Mouse (Mus musculus) hindbrain, embryonic 13.5 days (tissue): ENCODE data around the gene Icam1. TPM values are rescaled to one million over a fixed set of nuclear protein-coding genes. Genes with fewer than 3 reads are reported as not detected.

ENCODE experiments used
- ATAC-seq: fragments of 200-750 bp; cut with Nextera tagmentation; 2 replicates; pipeline ENCODE4 v1.8.0; 2017; ENCODE audit warnings: moderate TSS enrichment; ENCODE audit not compliant: low FRiP score
- H3K27ac ChIP-seq: fragments of 300-500 bp; sonication (generic); 2 replicates; pipeline ENCODE4 v1.5.1; 2015; ENCODE audit warnings: inconsistent platforms, mild to moderate bottlenecking, moderate library complexity
- H3K27me3 ChIP-seq: fragments of 300-500 bp; sonication (generic); 2 replicates; pipeline ENCODE4 v1.6.1; 2015; ENCODE audit warnings: mild to moderate bottlenecking, inconsistent platforms
- H3K36me3 ChIP-seq: fragments of 300-500 bp; sonication (generic); 2 replicates; pipeline ENCODE4 v1.6.1; 2015; ENCODE audit warnings: mild to moderate bottlenecking, inconsistent platforms
- H3K4me1 ChIP-seq: fragments of 300-500 bp; sonication (generic); replicated peaks from 2 replicates; pipeline ENCODE4 v1.6.1; 2015; ENCODE audit warnings: inconsistent platforms
- H3K4me2 ChIP-seq: fragments of 300-500 bp; sonication (generic); 2 replicates; pipeline ENCODE4 v1.6.1; 2015; ENCODE audit warnings: inconsistent platforms, mild to moderate bottlenecking, moderate library complexity
- H3K4me3 ChIP-seq: fragments of 300-500 bp; sonication (generic); 2 replicates; pipeline ENCODE4 v1.5.1; 2015; ENCODE audit warnings: mild to moderate bottlenecking, inconsistent platforms
- H3K9ac ChIP-seq: fragments of 300-500 bp; sonication (generic); 2 replicates; pipeline ENCODE4 v1.6.1; 2015; ENCODE audit warnings: mild to moderate bottlenecking, inconsistent platforms
- H3K9me3 ChIP-seq: fragments of 300-500 bp; sonication (generic); 2 replicates; pipeline ENCODE4 v1.6.1; 2016; ENCODE audit warnings: inconsistent platforms
- WGBS: fragments of 180-500 bp; shearing (Covaris S2); methylation state at CpG from one replicate; pipeline ENCODE4 v1.1.7; 2015; 5-methylcytosine and 5-hydroxymethylcytosine counted together
- polyA plus RNA-seq: library from polyadenylated mRNA; unstranded; fragments of >200 nt; fragmentation: Nextera tagmentation; extraction: Ambion mirVana; gene quantifications from 2 replicates; pipeline ENCODE4 v1.2.1, GENCODE M21; 2015

The Icam1 gene
- polyA plus RNA-seq, 1 experiment from 2014 or later, result 3.4 TPM

DNA sequence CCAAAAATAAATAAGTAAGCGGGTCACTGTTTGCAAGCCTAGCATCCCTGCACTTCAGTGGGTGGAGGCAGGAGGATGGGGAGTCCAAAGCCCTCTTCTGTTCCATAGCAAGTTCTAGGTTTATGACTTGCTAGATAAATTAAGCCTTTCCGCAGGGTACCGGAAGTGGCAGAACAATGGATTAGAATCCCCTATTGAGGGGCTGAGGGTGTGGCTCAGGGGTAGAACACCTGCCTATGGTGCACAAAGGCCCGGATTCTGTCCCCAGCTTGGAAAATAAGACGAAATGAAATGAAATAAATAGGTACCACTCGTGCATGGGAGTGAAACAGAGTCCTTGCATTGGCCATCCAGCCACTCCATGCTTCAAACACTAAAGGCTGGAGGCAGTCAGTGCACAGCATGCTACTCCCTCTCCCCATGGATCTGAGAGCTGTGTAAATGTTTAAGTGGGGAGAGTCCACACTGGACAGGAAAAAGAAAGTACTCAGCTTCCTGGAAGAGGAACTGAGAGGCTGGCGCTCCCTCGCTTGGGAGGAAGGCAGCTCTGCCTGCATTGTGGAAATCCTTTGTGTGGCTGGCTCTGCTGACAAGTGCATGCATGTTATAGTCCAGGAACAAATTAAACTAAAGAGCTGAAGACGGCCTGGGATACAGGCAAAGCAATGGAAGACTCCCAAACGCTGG is 37.2 kb upstream of the Icam1 start:
- no peaks in the 10 kb centered on the region for H3K9me3 ChIP-seq

DNA sequence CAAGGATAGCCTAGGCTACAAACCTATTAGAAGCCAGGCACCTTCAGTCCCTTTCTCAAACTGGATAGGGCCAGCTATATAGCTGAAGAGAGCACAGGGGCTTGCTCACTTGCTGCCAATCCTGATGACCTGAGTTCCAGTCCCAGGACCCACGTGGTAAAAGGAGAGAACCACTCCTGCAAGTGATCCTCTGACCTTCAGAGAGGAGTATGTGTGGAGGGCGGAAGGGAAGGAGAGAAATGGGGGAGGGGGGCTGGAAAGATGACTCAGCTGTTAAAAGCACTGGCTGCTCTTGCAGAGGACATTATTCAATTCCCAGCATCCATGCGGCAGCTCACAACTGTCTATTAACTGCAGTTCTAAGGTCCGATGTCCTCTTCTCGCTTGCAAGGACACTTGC is 36.6 kb upstream of the Icam1 start:
- Histone ChIP-seq H3K36me3 (no peaks in the 10 kb centered on the region), H3K4me2 (no peak overlapping the region), H3K9me3 (no peaks in the 10 kb centered on the region), H3K9ac (no peak overlapping the region), H3K4me1 (peaks cover 22% of the 10 kb centered on the region), H3K27me3 (peaks cover 8% of the 10 kb centered on the region; the same call in 1 of the 2 replicates), H3K27ac (no peak overlapping the region), H3K4me3 (no peak overlapping the region)
- WGBS, result 69% methylated on average over 5 of the region's 5 CpGs
- ATAC-seq, result no peak

More for the DNA sequence above, 37.2 kb upstream of the Icam1 start:
- H3K4me2 ChIP-seq, result no peak overlapping the region
- H3K27me3 ChIP-seq, result peaks cover 8% of the 10 kb centered on the region; the same call in 1 of the 2 replicates
- no peaks in the 10 kb centered on the region for H3K36me3 ChIP-seq
- H3K9ac ChIP-seq, result no peak overlapping the region
- peaks cover 27% of the 10 kb centered on the region for H3K4me1 ChIP-seq
- WGBS, result 68% methylated on average over 10 of the region's 10 CpGs
- no peak overlapping the region for H3K4me3 ChIP-seq
- H3K27ac ChIP-seq, result no peak overlapping the region
- ATAC-seq, result no peak

DNA sequence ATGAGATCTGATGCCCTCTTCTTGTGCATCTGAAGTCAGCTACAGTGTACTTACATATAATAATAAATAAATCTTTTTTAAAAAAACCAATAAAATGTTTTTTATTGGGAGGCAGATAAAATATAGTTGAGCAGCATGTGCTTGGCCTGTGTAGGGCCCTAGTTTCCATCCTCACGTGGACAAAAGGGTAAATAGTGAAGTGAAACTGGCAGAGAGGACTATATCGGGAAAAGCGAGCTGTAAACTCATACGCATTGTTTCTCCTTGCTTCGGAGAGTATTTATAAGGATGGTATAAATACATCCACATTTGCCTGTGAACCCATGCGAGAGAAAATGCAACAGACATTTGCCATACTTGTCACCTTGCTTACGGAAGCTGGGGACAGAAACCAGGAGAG is 36.0 kb upstream of the Icam1 start:
- peaks cover 3% of the 10 kb centered on the region; the same call in 1 of the 2 replicates for H3K27me3 ChIP-seq
- H3K27ac ChIP-seq, result no peak overlapping the region
- H3K36me3 ChIP-seq, result no peaks in the 10 kb centered on the region
- H3K4me1 ChIP-seq, result peaks cover 17% of the 10 kb centered on the region
- H3K4me3 ChIP-seq, result no peak overlapping the region
- no peak overlapping the region for H3K4me2 ChIP-seq
- no peak for ATAC-seq
- H3K9ac ChIP-seq, result no peak overlapping the region
- 84% methylated on average over 7 of the region's 7 CpGs for WGBS
- H3K9me3 ChIP-seq, result no peaks in the 10 kb centered on the region

DNA sequence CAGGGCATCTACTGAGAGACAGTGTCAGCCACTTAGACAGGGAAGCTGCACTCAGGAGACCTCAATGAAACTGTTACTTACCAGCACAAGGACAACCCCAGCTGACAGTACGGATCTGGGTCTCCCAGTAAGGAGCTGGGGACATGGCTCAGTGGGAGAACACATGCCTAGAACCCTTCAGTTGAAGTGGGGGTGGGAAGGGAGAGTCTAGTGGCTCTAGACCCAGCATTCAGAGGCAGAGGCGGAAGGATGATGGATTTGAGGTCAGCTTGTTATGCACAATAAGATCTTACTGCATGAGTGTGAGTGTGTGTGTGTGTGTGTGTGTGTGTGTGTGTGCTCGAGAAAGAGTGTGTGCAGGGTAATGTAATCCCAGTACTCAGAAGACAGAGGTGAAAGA is 33.6 kb upstream of the Icam1 start:
- no peaks in the 10 kb centered on the region for H3K36me3 ChIP-seq
- H3K27ac ChIP-seq, result no peak overlapping the region
- H3K4me2 ChIP-seq, result no peak overlapping the region
- ATAC-seq, result no peak
- no peak overlapping the region for H3K9ac ChIP-seq
- no peaks in the 10 kb centered on the region for H3K27me3 ChIP-seq
- no peaks in the 10 kb centered on the region for H3K4me1 ChIP-seq
- H3K9me3 ChIP-seq, result no peaks in the 10 kb centered on the region
- no peak overlapping the region for H3K4me3 ChIP-seq
- WGBS, result 84% methylated on average over 3 of the region's 3 CpGs

DNA sequence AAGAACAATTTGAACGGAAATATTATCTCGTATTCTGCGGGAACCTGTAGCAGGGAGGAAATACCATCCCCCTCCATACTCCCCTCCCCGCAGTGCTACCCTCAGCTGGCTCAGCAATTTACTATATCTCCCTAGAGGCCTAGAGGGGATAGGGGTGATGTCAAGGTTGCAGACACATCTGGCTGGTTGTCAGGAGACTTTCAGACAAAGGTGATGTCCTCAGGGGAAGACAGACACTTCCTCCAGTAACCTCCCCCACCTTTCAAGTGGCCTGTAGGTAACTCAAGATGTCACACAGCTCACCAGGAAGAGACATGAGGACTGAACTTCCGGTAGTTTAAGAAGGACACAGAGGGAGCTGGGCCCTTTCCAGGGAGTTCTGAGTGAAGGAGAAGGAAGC is 32.6 kb upstream of the Icam1 start:
- Histone ChIP-seq H3K4me2 (no peak overlapping the region), H3K4me1 (no peaks in the 10 kb centered on the region), H3K27me3 (no peaks in the 10 kb centered on the region), H3K9ac (no peak overlapping the region), H3K9me3 (no peaks in the 10 kb centered on the region), H3K36me3 (no peaks in the 10 kb centered on the region), H3K27ac (no peak overlapping the region), H3K4me3 (no peak overlapping the region)
- no peak for ATAC-seq
- WGBS, result 63% methylated on average over 5 of the region's 5 CpGs

DNA sequence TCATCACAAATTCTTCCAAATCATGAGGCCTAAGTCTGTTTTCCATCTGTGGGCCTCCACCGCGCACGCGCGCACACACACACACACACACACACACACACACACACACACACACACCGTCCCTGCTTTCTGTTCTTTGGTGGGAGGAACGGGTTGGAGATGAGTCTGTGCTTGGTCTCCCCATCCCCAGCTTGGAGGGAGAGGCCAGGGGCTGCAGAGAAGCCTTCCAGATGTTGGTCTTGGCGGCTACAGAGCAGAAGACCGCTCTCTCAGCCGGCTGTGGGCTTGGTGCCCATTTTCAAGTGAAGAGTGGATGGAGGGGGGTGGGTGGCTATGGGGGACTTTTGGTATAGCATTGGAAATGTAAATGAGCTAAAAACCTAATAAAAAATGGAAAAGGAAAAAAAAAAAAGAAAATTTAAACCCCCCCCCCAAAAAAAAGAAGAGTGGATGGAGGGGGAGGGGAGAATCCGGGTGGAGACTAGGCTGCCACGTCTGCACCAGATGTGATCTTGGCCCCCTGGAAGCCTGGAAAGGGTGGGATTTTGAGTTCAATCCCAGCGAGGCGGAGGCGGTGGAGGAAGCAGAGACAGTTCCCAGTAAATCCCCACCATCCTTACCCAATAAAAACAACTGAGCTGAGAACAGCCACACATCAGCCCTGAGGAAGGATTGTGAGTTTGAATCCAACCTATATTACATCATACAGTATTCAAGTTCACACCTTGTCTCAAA is 28.7 kb upstream of the Icam1 start:
- Histone ChIP-seq H3K27ac (no peak overlapping the region), H3K9ac (no peak overlapping the region), H3K9me3 (no peaks in the 10 kb centered on the region), H3K36me3 (no peaks in the 10 kb centered on the region), H3K4me3 (no peak overlapping the region), H3K4me2 (no peak overlapping the region), H3K27me3 (peaks cover 8% of the 10 kb centered on the region; the same call in 1 of the 2 replicates), H3K4me1 (peaks cover 4% of the 10 kb centered on the region; the same call in 1 of the 2 replicates)
- ATAC-seq, result no peak
- 72% methylated on average over 15 of the region's 15 CpGs for WGBS

DNA sequence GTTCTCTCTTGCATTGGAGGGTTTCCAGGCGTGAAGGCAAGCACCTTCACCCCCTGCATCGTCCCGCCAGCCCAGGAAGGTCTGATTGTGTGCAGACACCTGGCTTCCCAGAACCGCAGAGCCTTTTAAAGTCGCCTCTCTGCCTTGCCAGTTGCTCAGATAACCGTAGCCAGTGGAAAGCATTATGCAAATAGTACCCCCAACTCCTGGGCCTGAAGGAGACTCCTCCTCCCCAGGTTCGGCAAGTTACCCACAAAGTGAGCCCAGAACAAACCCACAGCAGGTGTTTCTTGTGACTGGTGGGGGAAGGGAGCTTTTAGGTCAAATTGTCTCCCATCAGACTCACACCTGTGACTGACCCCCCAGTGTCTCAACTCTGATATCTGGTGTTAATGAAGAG is 27.8 kb upstream of the Icam1 start:
- peaks cover 8% of the 10 kb centered on the region; the same call in 1 of the 2 replicates for H3K27me3 ChIP-seq
- no peak overlapping the region for H3K9ac ChIP-seq
- H3K9me3 ChIP-seq, result no peaks in the 10 kb centered on the region
- H3K4me3 ChIP-seq, result no peak overlapping the region
- no peaks in the 10 kb centered on the region for H3K36me3 ChIP-seq
- WGBS, result 22% methylated on average over 7 of the region's 7 CpGs
- no peak overlapping the region for H3K27ac ChIP-seq
- H3K4me1 ChIP-seq, result peaks cover 4% of the 10 kb centered on the region; the same call in 1 of the 2 replicates
- H3K4me2 ChIP-seq, result no peak overlapping the region
- no peak for ATAC-seq

DNA sequence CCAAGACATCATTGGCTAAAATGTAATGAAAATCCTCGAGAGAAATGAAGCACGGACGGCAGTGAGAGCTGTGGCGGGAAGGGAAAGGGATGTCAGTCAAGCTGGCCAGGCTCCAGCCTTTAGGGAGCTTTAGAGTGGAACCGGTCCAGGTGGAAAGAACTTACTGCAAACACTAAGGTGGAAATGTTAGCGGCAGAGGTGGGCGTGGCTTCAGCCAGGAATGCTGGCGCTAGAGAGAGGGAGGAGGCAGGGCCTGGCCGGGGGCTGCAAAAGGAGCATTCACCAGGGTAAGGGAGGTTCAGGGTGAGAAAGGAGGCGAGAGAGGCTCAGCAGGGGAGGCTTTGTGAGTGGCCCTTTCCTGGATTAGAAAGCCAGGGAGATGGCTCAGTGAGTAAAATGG is 24.9 kb upstream of the Icam1 start:
- H3K9ac ChIP-seq, result peak overlapping the region; percentile 43; the same call in 1 of the 2 replicates
- peaks cover 4% of the 10 kb centered on the region; the same call in 1 of the 2 replicates for H3K4me1 ChIP-seq
- H3K9me3 ChIP-seq, result no peaks in the 10 kb centered on the region
- H3K4me3 ChIP-seq, result no peak overlapping the region
- no peak overlapping the region for H3K27ac ChIP-seq
- H3K27me3 ChIP-seq, result peaks cover 8% of the 10 kb centered on the region; the same call in 1 of the 2 replicates
- H3K4me2 ChIP-seq, result peak overlapping the region; percentile 31; the same call in 1 of the 2 replicates
- H3K36me3 ChIP-seq, result no peaks in the 10 kb centered on the region
- ATAC-seq, result no peak
- WGBS, result 6% methylated on average over 10 of the region's 10 CpGs

DNA sequence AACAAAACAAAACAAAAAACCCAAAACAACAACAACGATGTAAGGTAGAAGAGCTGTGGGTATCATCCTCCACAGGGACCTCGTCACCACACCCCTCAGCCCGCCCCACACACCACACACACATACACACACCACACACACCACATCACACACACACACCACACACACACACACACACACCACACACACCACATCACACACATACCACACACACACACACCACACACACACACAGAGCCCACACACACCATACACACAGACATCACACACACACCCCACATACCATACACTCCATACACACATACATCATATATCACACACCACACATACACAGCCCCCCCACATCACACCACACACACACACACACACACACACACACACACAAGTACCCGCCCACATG is 24.2 kb upstream of the Icam1 start:
- no peak overlapping the region for H3K27ac ChIP-seq
- WGBS, result 85% methylated on average over 4 of the region's 4 CpGs
- H3K4me3 ChIP-seq, result no peak overlapping the region
- peaks cover 4% of the 10 kb centered on the region; the same call in 1 of the 2 replicates for H3K4me1 ChIP-seq
- no peaks in the 10 kb centered on the region for H3K9me3 ChIP-seq
- H3K27me3 ChIP-seq, result peaks cover 8% of the 10 kb centered on the region; the same call in 1 of the 2 replicates
- ATAC-seq, result no peak
- no peak overlapping the region for H3K4me2 ChIP-seq
- H3K9ac ChIP-seq, result no peak overlapping the region
- H3K36me3 ChIP-seq, result no peaks in the 10 kb centered on the region

DNA sequence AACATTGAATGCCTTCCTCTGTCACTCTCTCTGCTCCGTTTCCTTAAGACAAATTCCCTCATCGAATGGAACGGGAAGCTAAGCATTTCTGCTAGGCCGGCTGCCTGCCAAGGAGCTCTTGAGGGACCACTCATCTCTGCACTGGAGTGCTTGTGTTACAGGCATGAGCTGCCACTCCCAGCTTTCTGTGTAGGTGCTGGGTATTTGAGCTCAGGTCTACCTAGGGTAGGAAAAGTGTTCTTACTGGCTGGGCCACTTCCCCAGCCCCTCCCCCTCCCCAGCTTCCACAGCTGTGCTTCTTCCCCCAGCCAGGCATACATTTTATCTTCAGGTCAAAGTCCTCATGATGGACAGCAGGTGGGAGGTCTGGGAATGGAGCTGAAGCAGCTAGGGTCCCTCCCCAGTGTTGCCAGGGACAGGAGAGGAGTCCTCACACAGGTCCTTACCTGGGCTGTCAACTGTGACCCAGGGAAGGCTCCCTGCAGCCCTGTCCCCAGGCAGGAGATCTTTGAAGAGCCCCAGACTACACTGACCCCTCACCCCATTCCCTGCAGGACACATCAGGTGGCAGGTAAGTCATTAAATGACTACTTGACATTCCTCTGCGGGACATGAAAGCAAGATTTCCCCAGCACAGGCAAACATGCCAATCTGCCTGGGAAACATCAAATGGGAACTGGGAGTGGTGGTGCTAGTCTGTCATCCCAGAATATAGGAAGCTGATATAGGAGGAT is 22.5 kb upstream of the Icam1 start:
- no peak overlapping the region for H3K9ac ChIP-seq
- WGBS, result 64% methylated on average over 5 of the region's 5 CpGs
- H3K4me1 ChIP-seq, result peaks cover 4% of the 10 kb centered on the region; the same call in 1 of the 2 replicates
- no peak overlapping the region for H3K27ac ChIP-seq
- no peaks in the 10 kb centered on the region for H3K9me3 ChIP-seq
- no peak overlapping the region for H3K4me3 ChIP-seq
- no peak for ATAC-seq
- H3K36me3 ChIP-seq, result no peaks in the 10 kb centered on the region
- peaks cover 8% of the 10 kb centered on the region; the same call in 1 of the 2 replicates for H3K27me3 ChIP-seq
- H3K4me2 ChIP-seq, result no peak overlapping the region

DNA sequence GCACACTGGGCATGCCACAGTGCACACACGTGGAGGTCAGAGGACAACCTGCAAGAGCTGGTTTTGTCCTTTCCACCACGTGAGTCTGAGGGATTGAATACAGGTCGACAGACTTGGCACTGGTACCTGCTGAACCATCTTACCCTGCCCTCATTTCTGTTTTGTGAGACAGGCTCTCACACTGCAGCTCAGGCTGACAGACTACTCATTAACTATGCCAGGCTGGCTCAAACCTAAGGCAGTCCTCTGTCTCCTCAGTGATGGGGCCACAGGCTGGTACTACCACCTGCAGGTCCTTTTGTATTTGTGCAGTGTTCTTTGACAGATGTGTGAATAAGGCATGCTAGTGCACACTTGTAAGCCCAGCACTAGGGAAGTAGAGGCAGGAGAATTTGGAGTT is 20.7 kb upstream of the Icam1 start:
- H3K4me3 ChIP-seq, result no peak overlapping the region
- H3K27ac ChIP-seq, result no peak overlapping the region
- no peak for ATAC-seq
- no peaks in the 10 kb centered on the region for H3K36me3 ChIP-seq
- H3K9ac ChIP-seq, result no peak overlapping the region
- H3K4me2 ChIP-seq, result no peak overlapping the region
- H3K27me3 ChIP-seq, result no peaks in the 10 kb centered on the region
- peaks cover 4% of the 10 kb centered on the region; the same call in 1 of the 2 replicates for H3K4me1 ChIP-seq
- WGBS, result 80% methylated on average over 3 of the region's 3 CpGs
- no peaks in the 10 kb centered on the region for H3K9me3 ChIP-seq

DNA sequence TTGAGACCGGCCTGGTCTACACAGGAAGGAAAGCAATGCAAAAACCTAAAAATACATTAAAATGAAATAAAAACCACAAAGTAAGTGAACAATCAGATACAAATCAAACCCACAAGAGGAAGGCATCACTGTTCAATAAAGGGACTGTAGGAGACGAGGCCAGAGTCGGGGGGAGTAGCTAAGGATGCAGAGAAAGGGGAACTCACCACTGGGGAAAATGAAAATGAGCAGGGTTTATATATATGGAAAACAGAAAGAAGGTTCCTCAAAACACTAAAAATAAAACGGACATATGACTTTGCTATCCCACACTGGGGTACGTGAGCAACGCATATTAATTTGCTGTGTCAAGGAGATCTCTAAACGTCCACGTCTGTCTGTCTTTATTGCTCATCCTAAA is 18.7 kb upstream of the Icam1 start:
- Histone ChIP-seq H3K4me3 (no peak overlapping the region), H3K36me3 (no peaks in the 10 kb centered on the region), H3K9ac (no peak overlapping the region), H3K4me1 (peaks cover 3% of the 10 kb centered on the region; the same call in 1 of the 2 replicates), H3K27ac (no peak overlapping the region), H3K27me3 (no peaks in the 10 kb centered on the region), H3K9me3 (no peaks in the 10 kb centered on the region), H3K4me2 (no peak overlapping the region)
- 89% methylated on average over 8 of the region's 8 CpGs for WGBS
- no peak for ATAC-seq
